Mouse (Mus musculus) limb, embryonic 13.5 days (tissue): ENCODE data around the gene Cd82. TPM values are rescaled to one million over a fixed set of nuclear protein-coding genes. Genes with fewer than 3 reads are reported as not detected.

Experiments used
- ATAC-seq: fragments of 200-750 bp; cut with Nextera tagmentation; 2 replicates; pipeline ENCODE4 v1.8.0; 2017; ENCODE audit warnings: low read depth, moderate number of reproducible peaks, moderate TSS enrichment; ENCODE audit not compliant: low FRiP score
- H3K27ac ChIP-seq: fragments of 300-500 bp; sonication (generic); 2 replicates; pipeline ENCODE4 v1.5.1; 2015; ENCODE audit warnings: inconsistent platforms, mild to moderate bottlenecking, moderate library complexity
- H3K27me3 ChIP-seq: fragments of 300-500 bp; sonication (generic); 2 replicates; pipeline ENCODE4 v1.6.1; 2015; ENCODE audit warnings: mild to moderate bottlenecking, inconsistent platforms
- H3K36me3 ChIP-seq: fragments of 300-500 bp; sonication (generic); 2 replicates; pipeline ENCODE4 v1.6.1; 2015; ENCODE audit warnings: inconsistent platforms, mild to moderate bottlenecking, moderate library complexity
- H3K4me1 ChIP-seq: fragments of 300-500 bp; sonication (generic); 2 replicates; pipeline ENCODE4 v1.6.1; 2015; ENCODE audit warnings: inconsistent platforms
- H3K4me2 ChIP-seq: fragments of 300-500 bp; sonication (generic); replicated peaks from 2 replicates; pipeline ENCODE4 v1.6.1; 2015; ENCODE audit warnings: inconsistent platforms, mild to moderate bottlenecking, moderate library complexity
- H3K4me3 ChIP-seq: fragments of 300-500 bp; sonication (generic); 2 replicates; pipeline ENCODE4 v1.5.1; 2015; ENCODE audit warnings: moderate library complexity, mild to moderate bottlenecking, inconsistent platforms
- H3K9ac ChIP-seq: fragments of 300-500 bp; sonication (generic); 2 replicates; pipeline ENCODE4 v1.6.1; 2015; ENCODE audit warnings: mild to moderate bottlenecking, inconsistent platforms
- H3K9me3 ChIP-seq: fragments of 300-500 bp; sonication (generic); 2 replicates; pipeline ENCODE4 v1.6.1; 2016; ENCODE audit warnings: inconsistent platforms
- WGBS: fragments of 180-500 bp; shearing (Covaris S2); methylation state at CpG from one replicate; pipeline ENCODE4 v1.1.7; 2015; 5-methylcytosine and 5-hydroxymethylcytosine counted together
- polyA plus RNA-seq: library from polyadenylated mRNA; unstranded; fragments of >200 nt; fragmentation: Nextera tagmentation; extraction: Ambion mirVana; gene quantifications from 2 replicates; pipeline ENCODE4 v1.2.1, GENCODE M21; 2015

Gene Cd82
- polyA plus RNA-seq, result 29.5 and 30.0 TPM in 2 replicates

DNA sequence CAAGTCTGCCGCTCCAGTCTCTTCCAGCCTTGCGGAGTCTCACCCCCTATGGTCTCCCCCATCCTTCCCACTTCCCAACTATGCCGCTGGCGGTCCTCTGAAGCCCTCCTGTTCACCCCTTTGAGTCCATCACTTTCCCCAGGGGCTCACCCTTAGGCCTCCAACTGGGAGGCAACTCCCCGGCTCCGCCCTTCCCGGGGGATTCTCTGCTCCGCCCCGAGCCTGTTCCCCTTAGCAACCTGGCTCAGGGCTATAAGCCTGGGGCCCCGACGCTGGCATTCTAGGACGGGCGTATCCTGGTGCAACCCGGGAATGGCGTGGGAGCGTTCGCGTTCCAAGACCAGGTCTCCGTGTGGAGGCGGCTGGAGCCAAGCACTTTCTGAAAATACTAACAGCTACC lies at the start of gene Cd82:
Cd82 (minus strand) TSS at position 381 of the 400 bp plus-strand sequence.
- WGBS, result 2% methylated on average over 20 of the region's 20 CpGs
- ATAC-seq, result peak; percentile 57
- no peaks in the 10 kb centered on the region for H3K9me3 ChIP-seq
- peak within 1 kb of the TSS; percentile 65 for H3K9ac ChIP-seq
- H3K36me3 ChIP-seq, result no peaks in the 10 kb centered on the region
- peak within 1 kb of the TSS; percentile 54 for H3K4me3 ChIP-seq
- no peak within 1 kb of the TSS for H3K27ac ChIP-seq
- peaks cover 26% of the 10 kb centered on the region for H3K4me1 ChIP-seq
- H3K4me2 ChIP-seq, result peak within 1 kb of the TSS; percentile 93
- peaks cover 9% of the 10 kb centered on the region; the same call in 1 of the 2 replicates for H3K27me3 ChIP-seq

DNA sequence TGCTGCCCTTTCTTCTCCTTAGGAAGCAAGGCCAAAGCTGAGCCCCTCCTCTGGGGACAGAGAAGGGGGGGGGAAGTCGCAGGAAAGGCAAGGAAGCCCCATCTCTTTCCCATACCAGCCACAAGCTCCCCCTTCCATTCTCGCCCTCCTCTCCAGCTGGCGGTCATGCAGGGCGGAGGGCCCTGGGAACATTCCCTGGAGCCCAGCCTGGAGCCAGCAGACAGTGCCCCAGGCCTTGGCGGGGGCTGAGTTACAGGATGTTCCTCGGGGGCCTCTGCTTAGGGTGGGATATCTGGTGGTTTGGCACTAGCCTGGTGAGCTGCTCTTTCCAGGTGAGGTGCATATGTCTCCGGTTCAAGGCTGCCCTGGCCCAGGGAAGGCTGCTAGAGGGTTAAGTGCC lies 49.2 kb upstream of the Cd82 start:
- no peak for ATAC-seq
- H3K4me3 ChIP-seq, result no peak overlapping the region
- no peaks in the 10 kb centered on the region for H3K27me3 ChIP-seq
- 68% methylated on average over 7 of the region's 7 CpGs for WGBS
- H3K4me1 ChIP-seq, result 0 out of 2 replicates have a peak, but pooled peaks cover 3% of the 10 kb centered on the region
- no peaks in the 10 kb centered on the region for H3K36me3 ChIP-seq
- H3K9me3 ChIP-seq, result no peaks in the 10 kb centered on the region
- no peak overlapping the region for H3K4me2 ChIP-seq
- H3K27ac ChIP-seq, result no peak overlapping the region
- no peak overlapping the region for H3K9ac ChIP-seq

DNA sequence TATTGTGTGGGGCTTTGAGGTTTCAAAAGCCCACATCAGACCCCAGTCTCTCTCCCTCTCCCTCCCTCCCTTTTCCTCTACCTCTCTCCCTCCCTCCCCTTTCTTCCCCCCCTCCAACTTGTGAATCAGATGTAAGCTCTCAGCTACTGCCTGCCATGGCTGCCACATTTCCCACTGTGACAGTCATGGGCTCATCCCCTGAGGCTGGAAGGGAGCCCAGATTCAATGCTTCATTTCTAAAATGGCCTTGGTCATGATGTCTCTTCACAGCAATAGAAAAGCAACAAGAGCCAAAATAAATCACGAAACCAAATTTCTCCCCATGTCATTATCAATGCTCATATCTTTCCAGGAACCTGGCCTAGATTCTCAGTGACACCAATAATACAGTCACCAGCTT lies 47.9 kb upstream of the Cd82 start:
- Histone ChIP-seq H3K27ac (no peak overlapping the region), H3K9ac (no peak overlapping the region), H3K36me3 (no peaks in the 10 kb centered on the region), H3K4me1 (0 out of 2 replicates have a peak, but pooled peaks cover 3% of the 10 kb centered on the region), H3K27me3 (no peaks in the 10 kb centered on the region), H3K4me3 (no peak overlapping the region), H3K4me2 (no peak overlapping the region), H3K9me3 (no peaks in the 10 kb centered on the region)
- ATAC-seq, result no peak
- 97% methylated on average over 1 of the region's 1 CpGs for WGBS

DNA sequence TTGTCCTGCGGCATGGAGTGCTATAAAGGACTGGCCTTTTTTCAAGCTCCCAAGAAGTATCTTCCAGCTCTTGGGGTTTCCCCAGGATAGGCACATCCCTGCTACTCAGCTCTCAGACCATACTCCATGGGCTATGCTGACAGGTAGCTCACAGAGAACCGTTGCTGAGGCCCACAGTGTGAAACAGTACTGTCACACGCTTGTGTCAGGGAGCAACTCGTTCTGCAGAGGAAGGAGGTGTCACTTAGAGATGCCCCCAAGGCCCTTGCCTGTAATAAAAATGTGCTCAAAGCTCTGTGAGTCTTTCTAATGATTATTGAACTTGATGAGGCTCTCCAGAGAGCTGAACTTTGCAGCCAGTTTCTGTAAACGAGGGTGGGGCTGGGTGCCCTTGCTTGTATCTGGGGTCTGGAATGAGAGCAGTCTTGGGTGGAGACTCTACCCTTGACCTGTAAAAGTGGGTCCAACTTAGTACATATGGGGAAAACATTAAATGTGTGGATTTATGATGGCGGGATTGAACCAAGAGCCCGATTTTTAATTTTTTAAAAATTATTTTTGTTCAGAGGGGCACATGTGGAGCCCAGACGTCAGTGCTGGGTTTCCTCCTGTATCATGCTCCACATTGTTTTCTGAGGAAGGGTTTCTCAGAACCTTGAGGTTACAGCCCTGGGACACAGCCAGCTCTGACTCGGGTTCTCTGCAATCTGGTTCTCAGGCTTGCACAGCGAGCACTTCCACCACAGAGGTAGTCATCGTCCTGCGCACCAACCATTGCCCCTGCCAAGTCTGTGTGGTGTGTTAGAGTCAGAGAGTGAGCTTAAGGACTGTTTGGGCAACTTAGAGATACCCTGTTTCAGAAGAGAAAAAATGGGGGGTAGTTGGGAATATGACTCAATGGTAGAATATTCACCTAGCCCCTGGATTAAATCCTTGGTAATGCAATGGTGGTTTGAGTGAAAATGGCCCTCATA lies 47.1 kb upstream of the Cd82 start:
- 58% methylated on average over 12 of the region's 12 CpGs for WGBS
- H3K4me1 ChIP-seq, result 0 out of 2 replicates have a peak, but pooled peaks cover 3% of the 10 kb centered on the region
- H3K4me3 ChIP-seq, result no peak overlapping the region
- H3K4me2 ChIP-seq, result no peak overlapping the region
- no peaks in the 10 kb centered on the region for H3K9me3 ChIP-seq
- H3K27ac ChIP-seq, result no peak overlapping the region
- no peaks in the 10 kb centered on the region for H3K36me3 ChIP-seq
- no peak for ATAC-seq
- H3K27me3 ChIP-seq, result no peaks in the 10 kb centered on the region
- H3K9ac ChIP-seq, result no peak overlapping the region

DNA sequence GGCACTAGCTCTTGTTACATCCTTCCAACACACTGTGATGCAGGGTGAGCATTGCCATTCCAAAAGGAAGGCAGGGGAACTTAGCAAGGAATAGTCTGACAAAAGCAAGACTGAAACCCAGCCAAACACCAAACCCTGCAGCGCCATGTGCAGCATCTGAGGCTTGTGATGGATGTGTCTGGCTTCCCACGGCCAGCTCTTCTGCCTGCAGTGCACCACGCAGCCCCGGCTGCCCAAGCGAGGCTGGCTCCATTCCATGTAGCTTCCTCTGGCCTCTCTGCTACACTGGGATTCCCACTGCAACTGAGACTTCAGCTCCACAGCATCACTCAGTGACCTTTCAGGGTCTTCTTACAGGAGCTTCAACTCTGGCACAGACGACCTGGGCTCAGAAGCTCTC lies 42.2 kb upstream of the Cd82 start:
- Histone ChIP-seq H3K36me3 (no peaks in the 10 kb centered on the region), H3K4me3 (no peak overlapping the region), H3K27ac (no peak overlapping the region), H3K9me3 (no peaks in the 10 kb centered on the region), H3K27me3 (no peaks in the 10 kb centered on the region; the same call in 1 of the 2 replicates), H3K4me2 (no peak overlapping the region), H3K4me1 (peaks cover 8% of the 10 kb centered on the region), H3K9ac (no peak overlapping the region)
- WGBS, result 73% methylated on average over 6 of the region's 6 CpGs
- ATAC-seq, result no peak

DNA sequence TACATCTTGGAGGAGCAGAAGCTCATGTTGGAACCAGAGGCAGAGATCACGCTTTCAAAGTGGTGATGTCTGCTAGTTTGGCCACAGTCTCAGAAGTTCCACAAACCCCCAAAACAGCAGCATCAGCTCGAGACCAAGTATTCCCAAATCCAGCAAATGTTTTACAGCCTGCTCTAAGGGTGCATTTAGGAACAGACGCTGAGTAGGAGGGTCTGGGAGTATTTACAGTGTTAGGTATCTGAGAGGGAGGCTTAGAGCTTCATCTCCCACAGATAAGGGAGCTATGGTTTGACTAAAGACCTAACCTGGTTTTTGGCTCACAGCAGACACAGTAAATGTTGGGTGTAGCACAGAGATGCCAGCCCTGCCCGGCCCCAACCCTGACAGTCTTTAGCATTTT lies 40.4 kb upstream of the Cd82 start:
- ATAC-seq, result no peak
- H3K4me2 ChIP-seq, result no peak overlapping the region
- WGBS, result 59% methylated on average over 4 of the region's 4 CpGs

DNA sequence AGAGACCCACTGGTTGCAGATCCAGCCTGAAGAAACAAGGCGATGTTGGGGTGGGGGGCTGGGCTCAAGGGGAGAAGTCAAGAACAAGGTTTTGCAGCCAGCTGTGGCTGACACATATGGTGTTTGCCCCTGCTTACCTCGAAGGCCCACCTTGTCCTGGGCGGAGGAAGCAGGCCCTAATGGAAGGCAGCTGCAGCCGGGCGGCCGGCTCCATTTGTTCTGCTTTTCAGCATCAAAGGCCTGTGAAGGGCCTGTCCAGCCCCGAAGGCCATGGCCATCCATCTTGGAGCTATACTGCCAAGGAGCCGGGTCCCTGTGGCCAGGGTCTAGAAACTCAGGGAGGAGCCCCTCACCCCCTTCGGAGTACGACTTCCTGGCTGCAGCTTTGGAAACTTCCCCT lies 38.4 kb upstream of the Cd82 start:
- WGBS, result 21% methylated on average over 10 of the region's 10 CpGs
- no peaks in the 10 kb centered on the region for H3K9me3 ChIP-seq
- no peaks in the 10 kb centered on the region; the same call in 1 of the 2 replicates for H3K27me3 ChIP-seq
- ATAC-seq, result no peak
- peaks cover 8% of the 10 kb centered on the region for H3K4me1 ChIP-seq
- no peak overlapping the region for H3K4me2 ChIP-seq
- no peak overlapping the region for H3K4me3 ChIP-seq
- H3K9ac ChIP-seq, result no peak overlapping the region
- H3K36me3 ChIP-seq, result no peaks in the 10 kb centered on the region
- no peak overlapping the region for H3K27ac ChIP-seq

More for the DNA sequence above, 40.4 kb upstream of the Cd82 start:
- no peaks in the 10 kb centered on the region for H3K36me3 ChIP-seq
- no peak overlapping the region for H3K4me3 ChIP-seq
- peaks cover 8% of the 10 kb centered on the region for H3K4me1 ChIP-seq
- H3K9ac ChIP-seq, result no peak overlapping the region
- no peak overlapping the region for H3K27ac ChIP-seq
- H3K27me3 ChIP-seq, result no peaks in the 10 kb centered on the region; the same call in 1 of the 2 replicates
- no peaks in the 10 kb centered on the region for H3K9me3 ChIP-seq

DNA sequence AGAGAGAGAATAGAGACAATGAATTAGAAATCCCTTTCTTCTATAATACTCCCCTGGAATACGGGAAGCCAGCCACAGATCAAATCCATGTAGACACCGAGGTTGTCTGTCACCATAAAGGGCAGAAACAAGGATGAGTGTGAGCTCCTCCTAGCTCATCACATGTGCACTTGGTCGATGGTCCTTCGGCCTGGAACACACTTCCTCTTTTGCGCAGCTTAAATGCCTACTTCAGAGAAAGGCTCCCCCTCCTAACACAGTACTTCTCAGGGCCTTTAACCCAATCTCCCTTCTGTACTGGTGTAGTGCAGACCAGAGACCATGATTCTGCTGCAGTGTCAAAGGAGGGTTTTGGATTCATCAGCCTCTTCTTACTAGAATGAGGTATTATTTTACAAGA lies 34.3 kb upstream of the Cd82 start:
- Histone ChIP-seq H3K27me3 (0 out of 2 replicates have a peak, but pooled peaks cover 4% of the 10 kb centered on the region), H3K4me1 (peaks cover 8% of the 10 kb centered on the region), H3K4me2 (no peak overlapping the region), H3K4me3 (no peak overlapping the region), H3K27ac (no peak overlapping the region), H3K36me3 (no peaks in the 10 kb centered on the region), H3K9ac (no peak overlapping the region), H3K9me3 (no peaks in the 10 kb centered on the region)
- WGBS, result 94% methylated on average over 5 of the region's 5 CpGs
- no peak for ATAC-seq

DNA sequence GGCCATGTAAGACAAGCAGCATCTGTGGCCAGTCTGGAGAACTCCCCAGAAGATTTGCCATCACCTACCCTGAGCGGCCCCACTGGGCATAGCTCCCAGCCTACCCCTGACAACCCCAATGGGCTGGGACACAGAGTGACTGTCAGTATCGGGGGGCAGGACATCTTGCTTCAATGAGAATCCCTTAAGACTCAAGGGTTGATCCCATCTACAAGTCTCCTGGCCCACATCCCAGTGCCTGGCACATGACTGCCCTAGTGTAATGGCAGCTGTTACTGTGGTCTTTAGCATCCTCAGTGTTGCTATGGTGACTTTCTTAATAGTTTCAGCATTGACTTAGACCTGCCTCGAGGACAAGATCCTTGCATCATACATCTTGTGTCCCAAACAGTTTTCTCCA lies 32.2 kb upstream of the Cd82 start:
- no peak for ATAC-seq
- 83% methylated on average over 3 of the region's 3 CpGs for WGBS
- no peaks in the 10 kb centered on the region for H3K9me3 ChIP-seq
- 0 out of 2 replicates have a peak, but pooled peaks cover 4% of the 10 kb centered on the region for H3K4me1 ChIP-seq
- H3K9ac ChIP-seq, result no peak overlapping the region
- H3K4me2 ChIP-seq, result no peak overlapping the region
- no peak overlapping the region for H3K4me3 ChIP-seq
- no peak overlapping the region for H3K27ac ChIP-seq
- no peaks in the 10 kb centered on the region for H3K36me3 ChIP-seq
- H3K27me3 ChIP-seq, result 0 out of 2 replicates have a peak, but pooled peaks cover 4% of the 10 kb centered on the region

DNA sequence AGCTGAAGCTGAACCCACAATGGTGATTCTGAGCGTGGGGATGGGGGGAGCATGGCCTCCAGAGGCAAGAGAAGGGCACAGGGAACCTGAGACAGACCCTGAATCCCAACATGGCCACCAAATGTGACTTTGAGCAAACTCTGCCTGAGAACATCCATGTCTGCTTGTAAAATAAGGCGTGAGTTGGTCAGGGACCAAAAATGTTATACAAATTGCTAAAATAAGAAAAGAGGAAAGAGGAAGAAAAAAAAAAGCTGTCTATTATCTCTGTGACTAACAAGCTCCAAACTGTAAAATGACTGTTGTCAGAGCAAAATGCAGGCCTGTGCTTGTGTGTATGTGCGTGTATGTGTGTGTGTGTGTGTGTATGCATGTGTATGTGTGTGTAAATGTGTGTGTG lies 30.6 kb upstream of the Cd82 start:
- Histone ChIP-seq H3K4me2 (no peak overlapping the region), H3K27me3 (peaks cover 13% of the 10 kb centered on the region)
- 75% methylated on average over 3 of the region's 3 CpGs for WGBS

DNA sequence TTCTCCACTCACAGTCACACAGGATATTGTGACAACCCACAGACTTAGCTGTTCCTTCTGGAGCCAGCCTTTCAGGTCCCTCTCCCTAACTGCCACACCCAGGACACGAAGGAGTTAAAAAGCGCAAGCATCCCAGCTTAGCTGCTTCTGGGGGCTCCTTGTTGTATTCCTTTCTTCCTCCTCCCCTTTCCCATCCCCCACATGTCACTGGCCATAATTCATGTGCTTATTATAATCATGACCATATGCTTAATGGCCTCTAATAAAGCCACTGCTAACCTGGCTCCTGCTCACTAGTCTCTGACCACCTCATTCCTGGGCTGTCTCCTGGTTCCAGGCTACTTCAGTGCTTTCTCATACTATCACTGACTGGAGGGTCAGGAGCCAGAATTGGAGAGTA lies 27.6 kb upstream of the Cd82 start:
- Histone ChIP-seq H3K4me2 (no peak overlapping the region), H3K36me3 (no peaks in the 10 kb centered on the region), H3K4me1 (peaks cover 7% of the 10 kb centered on the region), H3K9ac (no peak overlapping the region), H3K27me3 (peaks cover 35% of the 10 kb centered on the region), H3K9me3 (no peaks in the 10 kb centered on the region), H3K4me3 (no peak overlapping the region), H3K27ac (no peak overlapping the region)
- WGBS, result 36% methylated on average over 2 of the region's 2 CpGs
- ATAC-seq, result no peak

More for the DNA sequence above, 30.6 kb upstream of the Cd82 start:
- Histone ChIP-seq H3K4me3 (no peak overlapping the region), H3K4me1 (0 out of 2 replicates have a peak, but pooled peaks cover 4% of the 10 kb centered on the region), H3K9ac (no peak overlapping the region), H3K36me3 (no peaks in the 10 kb centered on the region), H3K9me3 (no peaks in the 10 kb centered on the region), H3K27ac (no peak overlapping the region)
- ATAC-seq, result no peak

DNA sequence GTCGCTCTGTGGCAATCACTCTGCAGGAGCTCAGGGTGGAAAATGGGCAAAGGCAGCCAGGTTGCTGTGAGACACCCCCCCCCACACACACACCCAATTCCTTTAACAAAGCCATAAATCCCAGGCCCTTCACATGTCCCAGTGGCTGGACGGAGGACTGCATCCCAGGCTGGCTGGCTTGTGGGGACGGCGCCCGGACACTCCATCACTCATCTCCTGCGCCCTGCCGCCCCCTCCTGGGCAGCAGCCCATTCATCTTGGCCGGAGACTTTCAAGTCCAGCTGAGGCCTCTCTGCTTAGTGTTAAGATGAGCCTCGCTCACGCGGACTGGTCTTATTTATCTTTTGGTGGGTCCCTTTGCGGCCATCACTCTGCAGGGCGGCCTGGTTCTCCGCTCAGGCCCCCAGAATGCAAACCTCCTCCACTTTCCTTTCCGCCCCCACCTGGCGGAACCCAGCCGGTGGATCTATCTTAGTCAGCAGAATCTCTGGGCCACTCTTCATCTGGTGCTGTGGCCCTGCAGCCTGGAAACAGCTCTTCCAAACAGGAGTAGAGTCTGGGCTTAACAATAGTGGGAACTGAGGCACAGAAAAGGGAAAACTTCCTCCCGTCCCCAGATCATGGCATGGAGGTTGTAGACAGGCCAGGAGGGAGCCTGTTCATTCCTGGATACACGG lies 26.1 kb upstream of the Cd82 start:
- H3K9ac ChIP-seq, result no peak overlapping the region
- H3K9me3 ChIP-seq, result no peaks in the 10 kb centered on the region
- H3K4me2 ChIP-seq, result no peak overlapping the region
- no peak overlapping the region for H3K27ac ChIP-seq
- ATAC-seq, result no peak
- WGBS, result 36% methylated on average over 19 of the region's 19 CpGs
- peaks cover 12% of the 10 kb centered on the region for H3K4me1 ChIP-seq
- no peak overlapping the region for H3K4me3 ChIP-seq
- H3K27me3 ChIP-seq, result peaks cover 31% of the 10 kb centered on the region
- H3K36me3 ChIP-seq, result no peaks in the 10 kb centered on the region
